Mouse (Mus musculus) kidney, adult 2 months (tissue): Measurements from ENCODE around the gene Spred3.

Source experiments
- CTCF ChIP-seq: fragments of 200-500 bp; conservative IDR thresholded peaks from 2 replicates; pipeline ENCODE4 v1.5.1; 2011; ENCODE audit warnings: low read depth, mild to moderate bottlenecking, control low read depth, low read length, moderate library complexity, mixed read lengths; ENCODE audit not compliant: insufficient read depth, insufficient read length
- POLR2A ChIP-seq: fragments of 200-500 bp; IDR thresholded peaks from one replicate; pipeline ENCODE4 v1.6.1; 2011; ENCODE audit warnings: low read depth, low read length, control low read depth

GRCm38 (mm10) chr7:29155838-29156782, 14.1 kb downstream of the Spred3 start, which contains the start of gene Fam98c:
- TF ChIP-seq POLR2A (no peak), CTCF (0 out of 2 replicates have a peak, but pooled peaks have one; percentile 22)
